Mouse (Mus musculus): ENCODE data around the gene Upk3b.
"Not testable (repeated sequence)": the region's sequence is repeated elsewhere in the genome, so short reads cannot be mapped to it uniquely, and the experiment has no call there.

Upk3b gene

GRCm38 (mm10) chr5:136034868-136035267, 3.4 kb upstream of the Upk3b start:
- in situ Hi-C loops (cut with MboI, MseI): no loop called here

GRCm38 (mm10) chr5:136035285-136035684, 3.0 kb upstream of the Upk3b start:
- in situ Hi-C loops (cut with MboI, MseI): no loop called here

- in situ Hi-C loops (cut with MboI, MseI): no loop called here
Observed at GRCm38 (mm10) chr5:136036667-136037066, 1.6 kb upstream of the Upk3b start.

GRCm38 (mm10) chr5:136040210-136040609, 1.9 kb downstream of the Upk3b start:
- in situ Hi-C loops (cut with MboI, MseI): no loop called here

- in situ Hi-C loops (cut with MboI, MseI): no loop called here
Observed at GRCm38 (mm10) chr5:136041260-136041659, 3.0 kb downstream of the Upk3b start.

- in situ Hi-C loops (cut with MboI, MseI): no loop called here
Observed at GRCm38 (mm10) chr5:136041666-136042065, 3.4 kb downstream of the Upk3b start.

- in situ Hi-C loops (cut with MboI, MseI): no loop called here
Observed at GRCm38 (mm10) chr5:136044865-136045264, 6.6 kb downstream of the Upk3b start.

GRCm38 (mm10) chr5:136045408-136045807, 7.1 kb downstream of the Upk3b start:
- in situ Hi-C loops (cut with MboI, MseI): no loop called here

- in situ Hi-C loops (cut with MboI, MseI): no loop called here
Observed at GRCm38 (mm10) chr5:136045987-136046386, 7.7 kb downstream of the Upk3b start.

- in situ Hi-C loops (cut with MboI, MseI): not testable (repeated sequence)
Observed at GRCm38 (mm10) chr5:136048541-136048940, 10.2 kb downstream of the Upk3b start.

GRCm38 (mm10) chr5:136049926-136050325, 11.6 kb downstream of the Upk3b start:
- in situ Hi-C loops (cut with MboI, MseI): no loop called here

GRCm38 (mm10) chr5:136051231-136052085, 13.2 kb downstream of the Upk3b start:
- in situ Hi-C loops (cut with MboI, MseI): no loop called here

GRCm38 (mm10) chr5:136052861-136053655, 14.8 kb downstream of the Upk3b start:
- in situ Hi-C loops (cut with MboI, MseI): no loop called here

GRCm38 (mm10) chr5:136054301-136055077, 16.2 kb downstream of the Upk3b start, which contains the start of gene Upk3bl:
TSS of gene Upk3bl (plus strand) at chr5:136054492.
- in situ Hi-C loops (cut with MboI, MseI): loop anchor here (5.0 kb wide), 1 partner anchor 77 kb away; no protein-coding TSS in a partner anchor

GRCm38 (mm10) chr5:136056062-136056461, 17.8 kb downstream of the Upk3b start:
- in situ Hi-C loops (cut with MboI, MseI): loop anchor here (5.0 kb wide), 1 partner anchor 79 kb away; no protein-coding TSS in a partner anchor

GRCm38 (mm10) chr5:136057085-136057484, 18.8 kb downstream of the Upk3b start:
- in situ Hi-C loops (cut with MboI, MseI): loop anchor here (5.0 kb wide), 1 partner anchor 80 kb away; no protein-coding TSS in a partner anchor

- in situ Hi-C loops (cut with MboI, MseI): no loop called here
Observed at GRCm38 (mm10) chr5:136061567-136061966, 23.3 kb downstream of the Upk3b start.

GRCm38 (mm10) chr5:136063920-136064319, 25.6 kb downstream of the Upk3b start:
- in situ Hi-C loops (cut with MboI, MseI): no loop called here

- in situ Hi-C loops (cut with MboI, MseI): not testable (repeated sequence)
Observed at GRCm38 (mm10) chr5:136066404-136067148, 28.3 kb downstream of the Upk3b start.

GRCm38 (mm10) chr5:136069411-136069810, 31.1 kb downstream of the Upk3b start:
- in situ Hi-C loops (cut with MboI, MseI): no loop called here

GRCm38 (mm10) chr5:136073051-136073450, 34.8 kb downstream of the Upk3b start:
- in situ Hi-C loops (cut with MboI, MseI): no loop called here

Measured in regulatory T cell (primary cell).